ENCODE assay signal across 8 mouse cellular contexts in genomic region chr13:5802826-5803225, GRCm38 (mm10). TPM values are rescaled to one million over a fixed set of nuclear protein-coding genes. Genes with fewer than 3 reads are reported as not detected.
A peak's percentile ranks its signal among the peaks of the same experiment; 100 is the strongest.
DNase-seq lines count a peak whose midpoint lies in the region; ATAC-seq and TF ChIP-seq lines count a peak whose summit lies in the region.

No protein-coding gene starts in this region.

- ATAC-seq in intestine, embryonic 14.5 days (replicated peaks; ENCODE audit: low FRiP score, low TSS enrichment, low read depth): no peak
- ATAC-seq in lung, postnatal 0 days: peak; percentile 32

- H3K27me3 ChIP-seq in intestine, embryonic 14.5 days (replicated peaks; ENCODE audit: control insufficient read depth, insufficient read depth, low read length): no peaks in the 10 kb centered on the region
- H3K27me3 ChIP-seq in lung, postnatal 0 days (replicated peaks; ENCODE audit: insufficient read depth, low read length): no peaks in the 10 kb centered on the region

- TF ChIP-seq CTCF in bone marrow, adult 2 months (IDR thresholded peaks at IDR 0.05; ENCODE audit: control insufficient read depth, insufficient read depth, low read length): no peak
- no peak for TF ChIP-seq CTCF in lung, postnatal 0 days (IDR thresholded peaks at IDR 0.05)

- peak overlapping the region; percentile 18; the same call in 1 of the 2 replicates for H3K4me2 ChIP-seq in intestine, embryonic 14.5 days (ENCODE audit: low read length)
- H3K4me2 ChIP-seq in lung, postnatal 0 days (replicated peaks; ENCODE audit: low read depth, low read length): peak overlapping the region; percentile 41

- H3K27ac ChIP-seq in bone marrow, adult 2 months (ENCODE audit: control insufficient read depth, insufficient read depth, low read depth, low read length, poor library complexity): peak overlapping the region; percentile 55; the same call in 1 of the 2 replicates
- peak overlapping the region; percentile 84 for H3K27ac ChIP-seq in intestine, embryonic 14.5 days (ENCODE audit: low read depth)
- peak overlapping the region; percentile 87 for H3K27ac ChIP-seq in lung, postnatal 0 days (ENCODE audit: low read length)

- TF ChIP-seq EP300 in lung, postnatal 0 days (IDR thresholded peaks at IDR 0.05): no peak

- peaks cover 3% of the 10 kb centered on the region for H3K4me1 ChIP-seq in bone marrow, adult 2 months (ENCODE audit: control insufficient read depth, insufficient read depth, low read length)
- H3K4me1 ChIP-seq in intestine, embryonic 14.5 days (replicated peaks; ENCODE audit: control insufficient read depth, insufficient read depth, low read length): peaks cover 8% of the 10 kb centered on the region; the same call in 1 of the 2 replicates
- H3K4me1 ChIP-seq in lung, postnatal 0 days (ENCODE audit: insufficient read depth, low read depth, low read length): peaks cover 16% of the 10 kb centered on the region; the same call in 1 of the 2 replicates

- no peak overlapping the region for H3K4me3 ChIP-seq in bone marrow, adult 2 months (replicated peaks; ENCODE audit: control insufficient read depth, low read depth, low read length)
- H3K4me3 ChIP-seq in intestine, embryonic 14.5 days (ENCODE audit: low read depth, low read length): no peak overlapping the region
- 0 out of 2 replicates have a peak overlapping the region, but pooled peaks have one; percentile 4 for H3K4me3 ChIP-seq in lung, postnatal 0 days (ENCODE audit: low read depth, low read length)

- H3K36me3 ChIP-seq in intestine, embryonic 14.5 days (ENCODE audit: control insufficient read depth, insufficient read depth, low read length): no peaks in the 10 kb centered on the region
- H3K36me3 ChIP-seq in lung, postnatal 0 days (ENCODE audit: insufficient read depth, low read length): no peaks in the 10 kb centered on the region

- peak; percentile 22 for DNase-seq in 3T3-L1 (ENCODE audit: low read depth, low spot score)
- no peak for DNase-seq in intestine, embryonic 14.5 days (ENCODE audit: low spot score)
- DNase-seq in lung, postnatal 0 days (ENCODE audit: low spot score): peak; percentile 78
- DNase-seq in gastrocnemius, adult 8-10 months (ENCODE audit: low spot score in 2 of 2): no peak
- no peak for DNase-seq in gastrocnemius, postnatal 4 days (ENCODE audit: low spot score in 2 of 2)
- DNase-seq in Muller cell, postnatal 12 days (ENCODE audit: inconsistent ontology term): no peak
- no peak for DNase-seq in cerebellum, postnatal 4 days (ENCODE audit: low spot score in 2 of 2)

- TF ChIP-seq POLR2A in bone marrow, adult 2 months (IDR thresholded peaks at IDR 0.05; ENCODE audit: borderline replicate concordance, control insufficient read depth, low read depth, low read length): no peak

- H3K9me3 ChIP-seq in intestine, embryonic 14.5 days (ENCODE audit: control insufficient read depth, low read length): no peaks in the 10 kb centered on the region
- H3K9me3 ChIP-seq in lung, postnatal 0 days (ENCODE audit: low read length): no peaks in the 10 kb centered on the region

- WGBS in bone marrow, adult 2 months: 18% methylated on average over 14 of the region's 14 CpGs
- WGBS in intestine, embryonic 14.5 days: 28% methylated on average over 14 of the region's 14 CpGs
- WGBS in lung, postnatal 0 days: 22% methylated on average over 14 of the region's 14 CpGs

- H3K9ac ChIP-seq in intestine, embryonic 14.5 days (ENCODE audit: low read length): no peak overlapping the region
- H3K9ac ChIP-seq in lung, postnatal 0 days (replicated peaks; ENCODE audit: low read depth): no peak overlapping the region

RNA-seq across cellular contexts. Expression of gene Klf6, which starts 58.5 kb away (rescaled TPM):
- 14.2 and 32.9 TPM in 2 replicates for polyA plus RNA-seq in bone marrow, adult 2 months (2011; ENCODE audit: insufficient read depth, insufficient read length, low replicate concordance, missing spikeins)
- 65.3 and 73.7 TPM in 2 replicates for polyA plus RNA-seq in intestine, embryonic 14.5 days (2014; fragmentation: Nextera tagmentation; extraction: Ambion mirVana)
- 201 and 219 TPM in 2 replicates for polyA plus RNA-seq in lung, postnatal 0 days (2015; fragmentation: Nextera tagmentation; extraction: Ambion mirVana)
- 10 to 100 TPM; 15.9 to 31.8 (median 21.1) TPM for total RNA-seq in gastrocnemius, adult 8-10 months (2022)
- total RNA-seq in gastrocnemius, postnatal 4 days (2021): 10 to 100 TPM; 54.2 to 58.3 TPM

Comparison
In these comparisons a context has a peak if more than half of its experiments do, and no peak if none do; other contexts are left out.
1. DNase-seq: peak in 3T3-L1 (single experiment) and lung, postnatal 0 days (single experiment); none in intestine, embryonic 14.5 days (single experiment), gastrocnemius, adult 8-10 months (0 of 2), gastrocnemius, postnatal 4 days (0 of 2), Muller cell, postnatal 12 days (single experiment) and cerebellum, postnatal 4 days (0 of 2).
2. Peak in every context shown above with its lines, with median percentiles within 50 percentile points of each other: H3K27ac ChIP-seq.